Mouse (Mus musculus) embryonic facial prominence, embryonic 10.5 days (tissue): ENCODE measurements at regions not wholly inside any gene's neighbourhood (a gene's known extent, or its start where the extent isn't known, plus 50 kb on each side); places are given as distances from the start of the nearest gene placed in this dataset.

ENCODE experiments used
- DNase-seq: peaks from one replicate; pipeline ENCODE4 v3.0.0-alpha.2; 2017; ENCODE audit warnings: low spot score
- H3K27ac ChIP-seq: fragments of 300-500 bp; sonication (generic); replicated peaks from 2 replicates; pipeline ENCODE4 v1.5.1; 2016; ENCODE audit warnings: mild to moderate bottlenecking
- H3K27me3 ChIP-seq: fragments of 300-500 bp; sonication (generic); replicated peaks from 2 replicates; pipeline ENCODE4 v1.6.1; 2016; ENCODE audit warnings: low read depth, mild to moderate bottlenecking; ENCODE audit not compliant: poor library complexity, severe bottlenecking
- H3K36me3 ChIP-seq: fragments of 300-500 bp; sonication (generic); replicated peaks from 2 replicates; pipeline ENCODE4 v1.6.1; 2016; ENCODE audit warnings: mild to moderate bottlenecking, moderate library complexity
- H3K4me1 ChIP-seq: fragments of 300-500 bp; sonication (generic); 2 replicates; pipeline ENCODE4 v1.6.1; 2016
- H3K4me3 ChIP-seq: fragments of 300-500 bp; sonication (generic); 2 replicates; pipeline ENCODE4 v1.5.1; 2016; ENCODE audit warnings: mild to moderate bottlenecking, moderate library complexity
- H3K9me3 ChIP-seq: fragments of 300-500 bp; sonication (generic); 2 replicates; pipeline ENCODE4 v1.6.1; 2016; ENCODE audit warnings: mild to moderate bottlenecking
- whole genome bisulfite sequencing: fragments of 180-500 bp; shearing (Covaris S2); methylation state at CpG from one replicate; pipeline ENCODE4 v1.1.7; 2016; 5-methylcytosine and 5-hydroxymethylcytosine counted together

DNA sequence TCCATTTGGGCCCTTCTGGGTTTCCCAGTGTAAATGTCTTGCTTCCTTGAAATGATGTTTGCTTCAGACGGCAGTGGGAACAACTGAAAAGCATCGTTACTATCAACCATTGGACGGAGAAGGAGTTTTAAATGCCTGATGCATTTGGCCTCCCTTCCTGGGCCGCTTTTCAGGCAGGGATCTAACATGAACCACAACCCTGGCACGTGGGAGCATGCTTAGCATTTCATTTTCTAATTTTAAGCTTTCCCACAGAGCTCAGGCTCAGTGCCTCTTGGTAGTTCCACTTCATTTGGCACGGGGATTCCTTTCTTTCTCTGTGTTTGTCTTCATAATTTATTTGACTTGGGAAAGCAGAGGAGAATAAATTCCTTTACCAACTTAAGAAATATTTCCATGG is 406.6 kb upstream of the Nbea start:
- Histone ChIP-seq H3K9me3 (no peaks in the 10 kb centered on the region), H3K27me3 (no peaks in the 10 kb centered on the region), H3K4me3 (no peak overlapping the region), H3K36me3 (no peaks in the 10 kb centered on the region), H3K27ac (no peak overlapping the region), H3K4me1 (no peaks in the 10 kb centered on the region)
- 84% methylated on average over 6 of the region's 6 CpGs for WGBS
- no peak for DNase-seq

- Histone ChIP-seq H3K4me3 (no peak overlapping the region), H3K27ac (no peak overlapping the region), H3K4me1 (no peaks in the 10 kb centered on the region), H3K9me3 (no peaks in the 10 kb centered on the region), H3K36me3 (no peaks in the 10 kb centered on the region), H3K27me3 (no peaks in the 10 kb centered on the region)
- no peak for DNase-seq
- WGBS: 59% methylated on average over 5 of the region's 5 CpGs
Measured at GRCm38 (mm10) chr3:56575422-56575821, 391.9 kb upstream of the Nbea start.

DNA sequence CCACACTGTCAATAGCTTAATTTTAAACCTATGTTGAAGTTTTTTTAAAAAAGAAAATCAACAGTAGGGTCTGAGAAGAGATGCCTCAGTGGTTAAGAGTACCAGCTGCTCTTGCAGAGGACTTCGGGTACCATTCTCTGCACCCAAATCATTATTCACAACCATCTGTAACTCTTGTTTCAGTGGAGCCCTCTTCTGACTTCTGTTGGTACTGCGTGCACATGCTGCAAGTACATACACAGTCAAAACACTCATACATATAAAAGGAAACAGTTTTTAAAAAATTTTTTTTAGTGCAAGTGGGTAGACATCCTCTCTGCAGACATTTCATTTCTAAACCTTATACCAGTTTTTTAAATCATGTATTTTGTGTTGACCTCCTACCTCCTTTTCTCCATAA is 352.7 kb upstream of the Nbea start:
- Histone ChIP-seq H3K36me3 (no peaks in the 10 kb centered on the region), H3K27ac (no peak overlapping the region), H3K4me1 (no peaks in the 10 kb centered on the region), H3K4me3 (no peak overlapping the region), H3K9me3 (no peaks in the 10 kb centered on the region), H3K27me3 (no peaks in the 10 kb centered on the region)
- peak; percentile 8 for DNase-seq
- 85% methylated on average over 2 of the region's 2 CpGs for WGBS

GRCm38 (mm10) chr3:56504445-56504844 is 320.9 kb upstream of the Nbea start:
- DNase-seq: no peak
- H3K9me3 ChIP-seq: no peaks in the 10 kb centered on the region
- H3K4me3 ChIP-seq: no peak overlapping the region
- no peak overlapping the region for H3K27ac ChIP-seq
- WGBS: 85% methylated on average over 1 of the region's 1 CpGs
- no peaks in the 10 kb centered on the region for H3K27me3 ChIP-seq
- no peaks in the 10 kb centered on the region for H3K4me1 ChIP-seq
- H3K36me3 ChIP-seq: no peaks in the 10 kb centered on the region

- Histone ChIP-seq H3K4me3 (no peak overlapping the region), H3K36me3 (no peaks in the 10 kb centered on the region), H3K4me1 (no peaks in the 10 kb centered on the region), H3K27me3 (no peaks in the 10 kb centered on the region), H3K27ac (no peak overlapping the region), H3K9me3 (no peaks in the 10 kb centered on the region)
- 72% methylated on average over 1 of the region's 1 CpGs for WGBS
- DNase-seq: no peak
Measured at GRCm38 (mm10) chr3:56499301-56499700, 315.8 kb upstream of the Nbea start.

- Histone ChIP-seq H3K27ac (no peak overlapping the region), H3K4me1 (no peaks in the 10 kb centered on the region; the same call in 1 of the 2 replicates), H3K27me3 (no peaks in the 10 kb centered on the region), H3K36me3 (no peaks in the 10 kb centered on the region), H3K4me3 (no peak overlapping the region), H3K9me3 (no peaks in the 10 kb centered on the region)
- 47% methylated on average over 1 of the region's 1 CpGs for WGBS
- DNase-seq: no peak
Measured at GRCm38 (mm10) chr3:56493937-56494336, 310.4 kb upstream of the Nbea start.

- Histone ChIP-seq H3K36me3 (no peaks in the 10 kb centered on the region), H3K4me3 (no peak overlapping the region), H3K9me3 (no peaks in the 10 kb centered on the region), H3K27ac (no peak overlapping the region), H3K4me1 (no peaks in the 10 kb centered on the region; the same call in 1 of the 2 replicates), H3K27me3 (no peaks in the 10 kb centered on the region)
- WGBS: 78% methylated on average over 5 of the region's 5 CpGs
- DNase-seq: no peak
Measured at GRCm38 (mm10) chr3:56489154-56489553, 305.7 kb upstream of the Nbea start.

- H3K27me3 ChIP-seq: no peaks in the 10 kb centered on the region
- DNase-seq: no peak
- WGBS: 75% methylated on average over 12 of the region's 12 CpGs
Measured at GRCm38 (mm10) chr3:56485550-56486400, 302.3 kb upstream of the Nbea start.

DNA sequence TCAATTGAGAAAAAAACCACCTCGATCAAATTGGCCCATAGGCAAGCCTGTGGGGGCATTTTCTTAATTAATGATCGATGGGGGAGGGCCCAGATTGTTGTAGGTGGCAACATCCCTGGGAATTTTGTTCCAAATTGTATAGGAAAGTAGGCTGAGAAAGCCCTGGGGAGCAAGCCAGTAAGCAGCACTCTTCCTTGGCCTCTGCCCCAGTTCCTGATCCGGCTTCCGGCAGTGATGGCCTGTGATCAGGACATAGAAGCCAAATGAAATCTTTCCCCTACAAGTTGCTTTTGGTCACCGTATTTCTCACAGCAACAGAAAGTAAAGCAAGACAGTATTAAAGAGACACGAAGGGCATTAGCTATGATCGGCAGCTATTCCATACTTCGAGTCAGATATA is 300.6 kb upstream of the Nbea start:
- H3K4me3 ChIP-seq: no peak overlapping the region
- no peaks in the 10 kb centered on the region for H3K27me3 ChIP-seq
- 91% methylated on average over 8 of the region's 8 CpGs for WGBS
- no peaks in the 10 kb centered on the region for H3K4me1 ChIP-seq
- H3K9me3 ChIP-seq: no peaks in the 10 kb centered on the region
- no peak overlapping the region for H3K27ac ChIP-seq
- DNase-seq: no peak
- H3K36me3 ChIP-seq: no peaks in the 10 kb centered on the region

More at GRCm38 (mm10) chr3:56485550-56486400, 302.3 kb upstream of the Nbea start:
- no peak overlapping the region for H3K27ac ChIP-seq
- H3K9me3 ChIP-seq: no peaks in the 10 kb centered on the region
- H3K36me3 ChIP-seq: no peaks in the 10 kb centered on the region
- H3K4me3 ChIP-seq: no peak overlapping the region
- H3K4me1 ChIP-seq: no peaks in the 10 kb centered on the region

DNA sequence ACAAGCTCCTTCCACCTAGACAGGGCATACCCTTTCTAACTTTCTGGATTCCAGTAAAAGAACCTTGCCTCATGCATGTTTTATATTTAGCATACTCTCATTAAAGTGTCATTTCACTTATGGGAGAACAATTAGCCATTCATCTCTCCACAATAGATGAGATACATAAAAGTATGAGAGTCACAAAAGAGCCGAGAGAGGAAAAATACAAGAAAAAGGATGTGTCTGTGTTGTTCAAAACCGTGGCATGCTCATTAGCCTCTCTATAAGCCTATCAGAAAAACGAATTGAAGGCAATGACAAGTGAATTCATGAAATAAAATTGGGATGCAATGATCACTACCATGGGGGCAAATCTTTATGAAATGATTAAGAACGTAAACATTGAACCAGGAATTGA is 299.9 kb upstream of the Nbea start:
- 78% methylated on average over 4 of the region's 4 CpGs for WGBS
- no peaks in the 10 kb centered on the region for H3K27me3 ChIP-seq
- H3K9me3 ChIP-seq: no peaks in the 10 kb centered on the region
- no peak for DNase-seq
- H3K4me3 ChIP-seq: no peak overlapping the region
- no peak overlapping the region for H3K27ac ChIP-seq
- no peaks in the 10 kb centered on the region for H3K4me1 ChIP-seq
- no peaks in the 10 kb centered on the region for H3K36me3 ChIP-seq

- no peaks in the 10 kb centered on the region for H3K9me3 ChIP-seq
- H3K27me3 ChIP-seq: no peaks in the 10 kb centered on the region
- no peak overlapping the region for H3K4me3 ChIP-seq
- no peaks in the 10 kb centered on the region for H3K36me3 ChIP-seq
- no peak overlapping the region for H3K27ac ChIP-seq
- 60% methylated on average over 1 of the region's 1 CpGs for WGBS
- DNase-seq: no peak
- H3K4me1 ChIP-seq: peaks cover 9% of the 10 kb centered on the region
Measured at GRCm38 (mm10) chr3:56479529-56479928, 296.0 kb upstream of the Nbea start.

GRCm38 (mm10) chr3:56478544-56479140 is 295.1 kb upstream of the Nbea start:
- Histone ChIP-seq H3K4me1 (peaks cover 9% of the 10 kb centered on the region), H3K36me3 (no peaks in the 10 kb centered on the region), H3K27ac (no peak overlapping the region), H3K4me3 (no peak overlapping the region), H3K27me3 (no peaks in the 10 kb centered on the region), H3K9me3 (no peaks in the 10 kb centered on the region)
- WGBS: 72% methylated on average over 6 of the region's 6 CpGs
- DNase-seq: no peak
